Mouse (Mus musculus) brain, embryonic 14.5 days (tissue): Measurements from ENCODE around the gene Col1a1.

Source experiments
- CTCF ChIP-seq: fragments of 200-500 bp; IDR thresholded peaks from 2 replicates; pipeline ENCODE4 v1.5.1; 2012; ENCODE audit warnings: inconsistent platforms, mild to moderate bottlenecking, moderate library complexity, borderline replicate concordance; ENCODE audit not compliant: insufficient read depth, insufficient read length; ENCODE audit errors: extremely low read depth
- POLR2A ChIP-seq: fragments of 200-500 bp; IDR thresholded peaks from 2 replicates; pipeline ENCODE4 v1.6.1; 2012; ENCODE audit warnings: mild to moderate bottlenecking, inconsistent platforms, borderline replicate concordance; ENCODE audit not compliant: poor library complexity, insufficient read depth, insufficient read length, severe bottlenecking; ENCODE audit errors: extremely low read depth

GRCm38 (mm10) chr11:94996101-94996500 is 60.1 kb downstream of the Col1a1 start:
- TF ChIP-seq CTCF = no peak
- no peak for TF ChIP-seq POLR2A
